Mouse (Mus musculus) brain, embryonic 14.5 days (tissue): ENCODE results near the gene Nabp2.

Experiments used
- CTCF ChIP-seq: fragments of 200-500 bp; IDR thresholded peaks from 2 replicates; pipeline ENCODE4 v1.5.1; 2012; ENCODE audit warnings: inconsistent platforms, mild to moderate bottlenecking, moderate library complexity, borderline replicate concordance; ENCODE audit not compliant: insufficient read depth, insufficient read length; ENCODE audit errors: extremely low read depth
- POLR2A ChIP-seq: fragments of 200-500 bp; IDR thresholded peaks from 2 replicates; pipeline ENCODE4 v1.6.1; 2012; ENCODE audit warnings: mild to moderate bottlenecking, inconsistent platforms, borderline replicate concordance; ENCODE audit not compliant: poor library complexity, insufficient read depth, insufficient read length, severe bottlenecking; ENCODE audit errors: extremely low read depth

DNA sequence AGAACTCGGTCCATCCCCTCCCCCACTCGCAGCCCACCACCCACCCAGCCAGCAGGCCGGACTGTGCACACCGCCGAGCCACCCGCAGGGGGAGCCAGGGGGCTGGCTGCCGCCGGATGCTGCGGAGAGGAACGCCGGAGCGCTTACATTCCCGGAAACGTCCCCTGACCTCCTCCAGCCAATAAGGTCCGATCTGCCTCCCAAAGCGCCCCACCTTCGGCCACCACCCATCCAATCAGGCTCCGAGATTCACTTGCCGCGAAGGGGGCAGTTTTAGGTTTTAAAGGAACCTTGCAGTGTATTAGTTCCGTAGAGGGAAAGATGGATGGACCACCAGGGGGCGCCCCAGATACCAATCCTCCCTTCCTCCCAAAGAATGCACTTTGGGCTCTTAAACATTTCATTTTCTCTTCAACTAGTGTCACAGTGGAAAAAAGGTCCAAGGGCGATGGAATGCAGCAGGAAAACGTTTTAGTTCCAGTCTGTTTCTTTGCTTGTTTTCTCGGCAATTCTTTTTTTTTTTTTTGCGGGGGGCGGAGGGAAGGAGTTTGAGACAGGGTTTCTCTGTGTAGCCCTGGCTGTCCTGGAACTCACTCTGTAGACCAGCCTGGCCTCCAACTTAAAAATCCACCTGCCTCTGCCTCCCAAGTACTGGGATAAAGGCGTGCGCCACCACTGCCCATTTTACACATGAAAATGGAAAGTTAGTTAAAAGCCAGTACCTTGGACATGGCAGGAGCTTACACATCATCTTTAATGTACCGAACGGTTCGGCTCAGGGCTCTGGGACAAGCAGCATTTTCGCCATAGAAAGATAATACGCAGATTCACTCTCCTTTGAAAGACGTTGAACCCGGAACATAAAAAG is 1.4 kb downstream of the Nabp2 start:
- TF ChIP-seq CTCF (peak; percentile 74), POLR2A (peak; percentile 61)
